Mouse (Mus musculus): Measurements from ENCODE around the gene Pnpla2. TPM values are rescaled to one million over a fixed set of nuclear protein-coding genes. Genes with fewer than 3 reads are reported as not detected.

Pnpla2 gene
- polyA plus RNA-seq, 1 experiment from 2014 or later, result 26.3 TPM

- H3K36me3 ChIP-seq (ENCODE audit: insufficient read depth), result peaks cover 53% of the 10 kb centered on the region
- H3K27me3 ChIP-seq (ENCODE audit: insufficient read depth, low read length), result no peaks in the 10 kb centered on the region
- TF ChIP-seq CTCF (IDR thresholded peaks at IDR 0.05; ENCODE audit: low read depth), result no peak
- H3K4me1 ChIP-seq (ENCODE audit: insufficient read depth), result no peaks in the 10 kb centered on the region
- H3K9ac ChIP-seq, result no peak overlapping the region
- DNase-seq, result no peak
- H3K4me2 ChIP-seq, result no peak overlapping the region
- H3K9me3 ChIP-seq (ENCODE audit: low read depth, low read length), result no peaks in the 10 kb centered on the region
- ATAC-seq (ENCODE audit: insufficient read depth), result no peak
- WGBS, result 70% methylated on average over 1 of the region's 1 CpGs
- H3K4me3 ChIP-seq (ENCODE audit: low read depth, low read length), result no peak overlapping the region
- no peak overlapping the region for H3K27ac ChIP-seq (ENCODE audit: low read depth)
Observed at GRCm38 (mm10) chr7:141493729-141494128, 38.7 kb downstream of the Pnpla2 start.

GRCm38 (mm10) chr7:141495379-141495778 lies 40.4 kb downstream of the Pnpla2 start:
- H3K36me3 ChIP-seq (ENCODE audit: insufficient read depth), result peaks cover 51% of the 10 kb centered on the region
- no peaks in the 10 kb centered on the region for H3K4me1 ChIP-seq (ENCODE audit: insufficient read depth)
- H3K4me2 ChIP-seq, result no peak overlapping the region
- no peak overlapping the region for H3K9ac ChIP-seq
- no peak overlapping the region for H3K27ac ChIP-seq (ENCODE audit: low read depth)
- TF ChIP-seq CTCF (IDR thresholded peaks at IDR 0.05; ENCODE audit: low read depth), result no peak
- H3K27me3 ChIP-seq (ENCODE audit: insufficient read depth, low read length), result no peaks in the 10 kb centered on the region
- H3K4me3 ChIP-seq (ENCODE audit: low read depth, low read length), result no peak overlapping the region
- DNase-seq, result no peak
- ATAC-seq (ENCODE audit: insufficient read depth), result no peak
- 76% methylated on average over 2 of the region's 2 CpGs for WGBS
- H3K9me3 ChIP-seq (ENCODE audit: low read depth, low read length), result no peaks in the 10 kb centered on the region

GRCm38 (mm10) chr7:141495940-141496339 lies 40.9 kb downstream of the Pnpla2 start:
- peaks cover 46% of the 10 kb centered on the region for H3K36me3 ChIP-seq (ENCODE audit: insufficient read depth)
- no peak overlapping the region for H3K27ac ChIP-seq (ENCODE audit: low read depth)
- WGBS, result 75% methylated on average over 4 of the region's 4 CpGs
- DNase-seq, result no peak
- H3K9me3 ChIP-seq (ENCODE audit: low read depth, low read length), result no peaks in the 10 kb centered on the region
- H3K27me3 ChIP-seq (ENCODE audit: insufficient read depth, low read length), result no peaks in the 10 kb centered on the region
- H3K9ac ChIP-seq, result no peak overlapping the region
- H3K4me2 ChIP-seq, result no peak overlapping the region
- H3K4me3 ChIP-seq (ENCODE audit: low read depth, low read length), result no peak overlapping the region
- no peak for TF ChIP-seq CTCF (IDR thresholded peaks at IDR 0.05; ENCODE audit: low read depth)
- no peaks in the 10 kb centered on the region for H3K4me1 ChIP-seq (ENCODE audit: insufficient read depth)
- ATAC-seq (ENCODE audit: insufficient read depth), result no peak

GRCm38 (mm10) chr7:141497600-141497999 lies 42.6 kb downstream of the Pnpla2 start:
- DNase-seq, result no peak
- Histone ChIP-seq H3K36me3 (ENCODE audit: insufficient read depth) (peaks cover 30% of the 10 kb centered on the region), H3K4me3 (ENCODE audit: low read depth, low read length) (no peak overlapping the region), H3K27ac (ENCODE audit: low read depth) (no peak overlapping the region), H3K4me1 (ENCODE audit: insufficient read depth) (no peaks in the 10 kb centered on the region), H3K9me3 (ENCODE audit: low read depth, low read length) (no peaks in the 10 kb centered on the region), H3K9ac (no peak overlapping the region), H3K4me2 (no peak overlapping the region), H3K27me3 (ENCODE audit: insufficient read depth, low read length) (no peaks in the 10 kb centered on the region)
- no peak for ATAC-seq (ENCODE audit: insufficient read depth)
- TF ChIP-seq CTCF (IDR thresholded peaks at IDR 0.05; ENCODE audit: low read depth), result no peak
- WGBS, result 91% methylated on average over 3 of the region's 3 CpGs

- Histone ChIP-seq H3K27ac (ENCODE audit: low read depth) (no peak overlapping the region), H3K4me3 (ENCODE audit: low read depth, low read length) (no peak overlapping the region), H3K4me1 (ENCODE audit: insufficient read depth) (no peaks in the 10 kb centered on the region), H3K4me2 (no peak overlapping the region), H3K9ac (no peak overlapping the region), H3K9me3 (ENCODE audit: low read depth, low read length) (no peaks in the 10 kb centered on the region), H3K27me3 (ENCODE audit: insufficient read depth, low read length) (no peaks in the 10 kb centered on the region), H3K36me3 (ENCODE audit: insufficient read depth) (0 out of 2 replicates have a peak, but pooled peaks cover 4% of the 10 kb centered on the region)
- no peak for ATAC-seq (ENCODE audit: insufficient read depth)
- WGBS, result 80% methylated on average over 7 of the region's 7 CpGs
- no peak for TF ChIP-seq CTCF (IDR thresholded peaks at IDR 0.05; ENCODE audit: low read depth)
- DNase-seq, result no peak
Observed at GRCm38 (mm10) chr7:141501820-141502555, 47.0 kb downstream of the Pnpla2 start.

- TF ChIP-seq CTCF (IDR thresholded peaks at IDR 0.05; ENCODE audit: low read depth), result no peak
- DNase-seq (no peak), ATAC-seq (ENCODE audit: insufficient read depth) (no peak)
- no peaks in the 10 kb centered on the region for H3K27me3 ChIP-seq (ENCODE audit: insufficient read depth, low read length)
- H3K4me3 ChIP-seq (ENCODE audit: low read depth, low read length), result no peak overlapping the region
- H3K4me2 ChIP-seq, result no peak overlapping the region
- H3K36me3 ChIP-seq (ENCODE audit: insufficient read depth), result 0 out of 2 replicates have a peak, but pooled peaks cover 4% of the 10 kb centered on the region
- 92% methylated on average over 5 of the region's 5 CpGs for WGBS
- H3K9me3 ChIP-seq (ENCODE audit: low read depth, low read length), result no peaks in the 10 kb centered on the region
- no peaks in the 10 kb centered on the region for H3K4me1 ChIP-seq (ENCODE audit: insufficient read depth)
- no peak overlapping the region for H3K27ac ChIP-seq (ENCODE audit: low read depth)
- no peak overlapping the region for H3K9ac ChIP-seq
Observed at GRCm38 (mm10) chr7:141502556-141502905, 47.5 kb downstream of the Pnpla2 start.

GRCm38 (mm10) chr7:141506278-141506677 lies 51.3 kb downstream of the Pnpla2 start:
- H3K4me3 ChIP-seq (ENCODE audit: low read depth, low read length), result no peak overlapping the region
- no peaks in the 10 kb centered on the region for H3K9me3 ChIP-seq (ENCODE audit: low read depth, low read length)
- no peak overlapping the region; the same call in 1 of the 2 replicates for H3K27ac ChIP-seq (ENCODE audit: low read depth)
- H3K36me3 ChIP-seq (ENCODE audit: insufficient read depth), result peaks cover 7% of the 10 kb centered on the region; the same call in 1 of the 2 replicates
- ATAC-seq (ENCODE audit: insufficient read depth) (no peak), DNase-seq (no peak)
- no peaks in the 10 kb centered on the region for H3K27me3 ChIP-seq (ENCODE audit: insufficient read depth, low read length)
- no peak overlapping the region for H3K9ac ChIP-seq
- 75% methylated on average over 2 of the region's 2 CpGs for WGBS
- H3K4me1 ChIP-seq (ENCODE audit: insufficient read depth), result no peaks in the 10 kb centered on the region
- no peak overlapping the region for H3K4me2 ChIP-seq
- TF ChIP-seq CTCF (IDR thresholded peaks at IDR 0.05; ENCODE audit: low read depth), result no peak

All from lung, embryonic 14.5 days (tissue).